Mouse (Mus musculus) liver, postnatal 0 days (tissue): ENCODE results near the gene Lypd5.

ENCODE experiments used
- CTCF ChIP-seq: sonication (generic); IDR thresholded peaks from 2 replicates; pipeline ENCODE4 v1.5.1; 2016; ENCODE audit warnings: antibody characterized with exemption, low read depth
- EP300 ChIP-seq: IDR thresholded peaks from 2 replicates; pipeline ENCODE4 v1.6.1; 2016; ENCODE audit warnings: antibody characterized with exemption, low read depth, mild to moderate bottlenecking

GRCm38 (mm10) chr7:24346444-24346843 lies 2.6 kb upstream of the Lypd5 start:
- TF ChIP-seq CTCF (peak; percentile 40), EP300 (no peak)
